Mouse (Mus musculus) liver, embryonic 14.5 days (tissue): ENCODE measurements around the gene Trim54. TPM values are rescaled to one million over a fixed set of nuclear protein-coding genes. Genes with fewer than 3 reads are reported as not detected.

ENCODE experiments used
- ATAC-seq: fragments of 200-750 bp; cut with Nextera tagmentation; 2 replicates; pipeline ENCODE4 v1.8.0; 2017; ENCODE audit warnings: moderate number of reproducible peaks, mild to moderate bottlenecking, moderate library complexity; ENCODE audit not compliant: insufficient read depth
- DNase-seq, 3 experiments: peaks; one replicate each; pipeline ENCODE4 v3.0.0-alpha.2; 2012 to 2013; ENCODE audit warnings: low read depth in 3 of 3, low spot score in 3 of 3
- H3K27ac ChIP-seq: fragments of 300-500 bp; sonication (generic); 2 replicates; pipeline ENCODE4 v1.5.1; 2014; ENCODE audit warnings: moderate library complexity, mild to moderate bottlenecking, control low read depth, inconsistent platforms
- H3K27me3 ChIP-seq: fragments of 300-500 bp; sonication (generic); 2 replicates; pipeline ENCODE4 v1.6.1; 2014; ENCODE audit warnings: mild to moderate bottlenecking, low read length, moderate library complexity; ENCODE audit not compliant: control insufficient read depth, insufficient read depth
- H3K36me3 ChIP-seq: fragments of 300-500 bp; sonication (generic); replicated peaks from 2 replicates; pipeline ENCODE4 v1.6.1; 2014; ENCODE audit warnings: low read depth; ENCODE audit not compliant: control insufficient read depth, insufficient read depth
- H3K4me1 ChIP-seq, 2 experiments: fragments of 200-500 bp in 1 of 2; fragments of 300-500 bp in 1 of 2; sonication (generic) in 1 of 2; replicated peaks; 2 replicates each; pipeline ENCODE4 v1.6.1; 2012 to 2014; ENCODE audit warnings: antibody characterized with exemption in 1 of 2, inconsistent platforms in 1 of 2, low read length in 1 of 2; ENCODE audit not compliant: control insufficient read depth in 2 of 2, insufficient read depth in 2 of 2
- H3K4me2 ChIP-seq: fragments of 300-500 bp; sonication (generic); 2 replicates; pipeline ENCODE4 v1.6.1; 2014; ENCODE audit warnings: low read depth, mild to moderate bottlenecking, control low read depth, moderate library complexity
- H3K4me3 ChIP-seq, 2 experiments: fragments of 200-500 bp in 1 of 2; fragments of 300-500 bp in 1 of 2; sonication (generic) in 1 of 2; 2 replicates each; pipeline ENCODE4 v1.5.1; 2012 to 2014; ENCODE audit warnings: low read depth in 2 of 2, low read length in 2 of 2, mild to moderate bottlenecking in 2 of 2, control low read depth in 1 of 2, inconsistent platforms in 1 of 2, moderate library complexity in 1 of 2; ENCODE audit not compliant: insufficient read depth in 1 of 2
- H3K9ac ChIP-seq: fragments of 300-500 bp; sonication (generic); replicated peaks from 2 replicates; pipeline ENCODE4 v1.6.1; 2014; ENCODE audit warnings: mild to moderate bottlenecking, control low read depth, moderate library complexity
- H3K9me3 ChIP-seq: fragments of 300-500 bp; sonication (generic); 2 replicates; pipeline ENCODE4 v1.6.1; 2016; ENCODE audit warnings: low read length, mixed read lengths; ENCODE audit not compliant: control insufficient read depth
- CTCF ChIP-seq: IDR thresholded peaks from 2 replicates; pipeline ENCODE4 v1.5.1; 2016; ENCODE audit warnings: antibody characterized with exemption, low read depth, control low read depth
- EP300 ChIP-seq: IDR thresholded peaks from 2 replicates; pipeline ENCODE4 v1.6.1; 2016; ENCODE audit warnings: antibody characterized with exemption, low read depth
- WGBS: fragments of 180-500 bp; shearing (Covaris S2); extraction: QIAGEN DNeasy Blood & Tissue Kit; methylation state at CpG from one replicate; pipeline ENCODE4 v1.1.7; 2014; ENCODE audit not compliant: insufficient replicate concordance; 5-methylcytosine and 5-hydroxymethylcytosine counted together
- polyA plus RNA-seq, 2 experiments: library from polyadenylated mRNA; depleted of rRNA in 1 of 2; stranded (reverse) in 1 of 2; unstranded in 1 of 2; fragments of >200 nt; fragmentation: Nextera tagmentation in 1 of 2; extraction: Ambion mirVana in 1 of 2; gene quantifications; 2 replicates each; pipeline versions ENCODE4 v1.2.1 to v1.2.3; 2012 to 2014

Trim54 gene
- polyA plus RNA-seq, 2 experiments, result not detected

DNA sequence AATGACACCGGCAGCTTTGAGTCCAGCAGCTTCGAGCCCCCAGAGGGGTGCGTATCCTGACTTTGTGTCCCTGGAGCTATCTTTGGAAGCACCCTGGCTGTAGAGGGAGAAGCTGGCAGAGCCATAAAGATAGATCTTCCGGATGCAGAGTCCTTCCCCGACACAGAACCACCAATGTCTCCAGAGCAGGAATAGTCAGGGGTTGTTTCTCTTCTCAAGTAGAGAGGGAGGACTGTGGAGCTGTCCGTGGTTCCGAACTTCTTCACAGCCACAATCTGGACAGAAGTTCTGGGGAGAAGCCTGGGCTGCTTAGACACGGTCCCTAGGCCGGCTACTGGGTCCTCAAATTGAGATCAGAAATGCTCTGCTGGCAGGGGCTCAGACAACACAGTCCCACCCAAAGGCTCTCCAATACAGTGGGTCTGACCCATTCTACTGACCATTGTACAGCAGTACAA, 22.5 kb downstream of the Trim54 start:
- Histone ChIP-seq H3K4me3 (no peak overlapping the region), H3K27ac (no peak overlapping the region), H3K9ac (no peak overlapping the region), H3K9me3 (no peaks in the 10 kb centered on the region), H3K36me3 (no peaks in the 10 kb centered on the region), H3K27me3 (peaks cover 52% of the 10 kb centered on the region), H3K4me1 (no peaks in the 10 kb centered on the region), H3K4me2 (no peak overlapping the region)
- DNase-seq (no peak), ATAC-seq (no peak)
- TF ChIP-seq EP300 (no peak), CTCF (no peak)
- 9% methylated on average over 9 of the region's 9 CpGs for WGBS

DNA sequence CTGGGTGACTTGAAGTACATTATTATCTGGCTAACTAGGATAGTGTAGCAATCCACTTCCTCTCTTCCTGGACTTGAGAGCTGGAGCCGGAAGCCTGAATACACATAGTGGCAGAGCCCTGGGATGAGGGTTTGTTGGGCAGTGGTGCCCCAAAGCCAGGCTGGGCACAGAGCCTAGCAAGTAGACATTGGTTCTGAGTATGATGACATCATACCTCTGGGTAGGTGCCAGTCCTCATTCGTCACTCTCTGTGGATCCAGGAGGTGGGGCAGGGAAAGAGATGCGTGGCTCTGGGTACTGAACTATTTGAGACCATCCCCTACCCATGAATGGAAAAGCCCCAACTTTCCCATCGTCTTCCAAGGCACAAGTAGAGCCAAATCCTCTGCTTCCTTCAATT, 33.3 kb downstream of the Trim54 start:
- no peak for ATAC-seq
- H3K27me3 ChIP-seq, result no peaks in the 10 kb centered on the region

DNA sequence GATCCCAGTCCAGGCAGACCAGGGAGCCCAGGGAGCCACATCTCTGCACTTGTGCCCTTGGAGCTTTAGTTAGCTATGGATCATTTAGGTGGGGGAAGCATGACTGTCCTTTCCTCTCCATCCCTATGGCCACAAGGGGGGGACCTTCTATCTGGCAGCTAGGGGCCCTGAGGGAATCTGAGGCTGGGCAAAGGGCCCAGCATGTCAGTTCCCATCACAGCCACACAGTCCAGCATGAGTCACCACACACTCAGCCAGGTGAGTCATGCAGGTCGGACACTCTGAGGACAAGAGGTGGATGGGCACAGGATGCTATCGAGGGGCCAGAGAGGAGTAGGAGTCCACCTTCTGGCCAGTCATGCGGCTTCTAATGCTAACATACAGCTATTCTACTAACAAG, 35.2 kb downstream of the Trim54 start:
- no peak overlapping the region for H3K4me2 ChIP-seq
- DNase-seq (no peak), ATAC-seq (no peak)
- 86% methylated on average over 2 of the region's 3 CpGs for WGBS
- H3K4me1 ChIP-seq, result peaks cover 3 to 5% of the 10 kb centered on the region in 2 experiments; a peak in 3 of 4 replicates
- peaks cover 1% of the 10 kb centered on the region for H3K36me3 ChIP-seq
- no peaks in the 10 kb centered on the region for H3K9me3 ChIP-seq
- no peak overlapping the region for H3K4me3 ChIP-seq
- no peak overlapping the region for H3K9ac ChIP-seq
- H3K27ac ChIP-seq, result no peak overlapping the region
- H3K27me3 ChIP-seq, result no peaks in the 10 kb centered on the region
- no peak for TF ChIP-seq EP300
- TF ChIP-seq CTCF, result peak; percentile 32

More for the DNA sequence above, 33.3 kb downstream of the Trim54 start:
- Histone ChIP-seq H3K27ac (no peak overlapping the region), H3K4me3 (no peak overlapping the region), H3K4me2 (no peak overlapping the region), H3K4me1 (peaks cover 3 to 5% of the 10 kb centered on the region in 2 experiments; a peak in 3 of 4 replicates), H3K9ac (no peak overlapping the region), H3K9me3 (no peaks in the 10 kb centered on the region), H3K36me3 (no peaks in the 10 kb centered on the region)
- TF ChIP-seq EP300 (no peak), CTCF (no peak)
- no peak for DNase-seq
- 78% methylated on average over 4 of the region's 4 CpGs for WGBS

DNA sequence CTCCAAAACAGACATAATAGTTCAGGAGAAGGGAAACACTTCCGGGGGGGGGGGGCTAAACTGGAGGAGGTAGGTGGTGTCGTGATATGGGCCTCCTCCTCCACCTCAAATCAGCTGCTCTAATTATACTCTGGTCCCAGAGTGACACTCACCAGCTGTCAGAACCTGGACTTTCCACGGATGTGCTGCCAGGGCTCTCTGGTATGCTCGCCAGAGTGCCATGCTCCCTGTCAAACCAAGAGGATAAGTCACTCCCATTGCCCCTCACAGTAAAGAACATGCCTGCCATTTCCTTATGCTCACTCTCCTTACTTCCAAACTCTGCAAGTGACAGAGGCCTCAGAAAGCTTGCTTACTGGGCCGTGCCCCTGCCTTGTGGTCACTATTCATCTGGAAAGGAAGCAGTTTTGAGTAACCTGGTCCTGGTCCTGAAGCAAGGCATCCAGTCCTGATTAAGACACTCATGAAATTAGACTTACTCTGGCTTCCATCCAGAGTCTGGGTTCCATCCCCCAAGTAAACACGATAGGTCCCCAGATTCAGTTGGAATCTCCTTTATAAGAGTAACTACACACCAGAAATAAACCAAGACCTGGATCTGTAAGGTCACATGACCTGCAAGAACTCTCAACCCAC, 37.1 kb downstream of the Trim54 start:
- Histone ChIP-seq H3K27ac (no peak overlapping the region; the same call in 1 of the 2 replicates), H3K9ac (peak overlapping the region; percentile 55), H3K27me3 (no peaks in the 10 kb centered on the region), H3K4me1 (peaks cover 3 to 5% of the 10 kb centered on the region in 2 experiments; a peak in 3 of 4 replicates), H3K9me3 (no peaks in the 10 kb centered on the region), H3K4me2 (peak overlapping the region; percentile 79), H3K36me3 (peaks cover 20% of the 10 kb centered on the region), H3K4me3 (peak overlapping the region; percentile 61 to 68)
- WGBS, result 31% methylated on average over 6 of the region's 6 CpGs
- TF ChIP-seq EP300 (no peak), CTCF (no peak)
- no peak; the same call in 1 of the 2 replicates for ATAC-seq
- DNase-seq, result no peak

DNA sequence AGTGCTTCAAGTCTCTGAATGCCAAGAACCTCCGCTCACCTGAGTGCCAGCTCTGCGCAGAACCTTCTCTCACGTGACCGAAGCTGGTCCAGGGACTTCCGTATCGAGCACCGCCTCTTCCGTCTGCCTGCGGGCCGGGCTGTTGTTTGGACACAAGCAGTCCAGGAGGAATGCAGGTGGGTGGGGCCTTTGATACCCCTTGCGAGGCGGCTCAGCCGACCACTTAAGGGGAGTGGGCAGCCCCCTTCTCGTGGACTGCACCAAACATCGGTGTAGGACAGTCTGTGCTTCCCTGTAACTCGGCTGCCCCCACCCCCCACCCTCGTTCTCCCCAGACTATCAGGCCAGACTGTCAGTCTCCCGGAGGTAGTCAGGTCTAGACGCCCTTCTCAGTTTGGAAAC, 37.6 kb downstream of the Trim54 start, which contains the start of gene Mpv17:
TSS of gene Mpv17 (minus strand) at position 100 of the 402 bp plus-strand sequence.
- Histone ChIP-seq H3K9ac (peak within 1 kb of the TSS; percentile 55), H3K4me3 (peak within 1 kb of the TSS; percentile 61 to 68), H3K4me1 (peaks cover 3 to 5% of the 10 kb centered on the region in 2 experiments; a peak in 3 of 4 replicates), H3K9me3 (no peaks in the 10 kb centered on the region), H3K27ac (peak within 1 kb of the TSS; percentile 18; the same call in 1 of the 2 replicates), H3K4me2 (peak within 1 kb of the TSS; percentile 79), H3K27me3 (no peaks in the 10 kb centered on the region), H3K36me3 (peaks cover 22% of the 10 kb centered on the region)
- TF ChIP-seq EP300, result no peak
- no peak for TF ChIP-seq CTCF
- peak; percentile 54 to 67 (median 59) for DNase-seq
- peak; percentile 90 for ATAC-seq
- WGBS, result 1% methylated on average over 19 of the region's 19 CpGs
